Mouse (Mus musculus) mouse embryonic stem cell (cell line): ENCODE results near the gene Acadl.

ENCODE experiments used
- in situ Hi-C, 2 experiments: fragments of 300-500 bp; cut with MboI; formaldehyde crosslinking; loops; 1 replicate in 1 of 2; 3 replicates in 1 of 2; pipeline ENCODE4 v1.14.3; 2019 to 2020; ENCODE audit warnings: low sequenced_read_pairs in 2 of 2, low pct_unique_long_range_greater_than_20kb in 1 of 2, mixed read lengths in 1 of 2; ENCODE audit not compliant: unreplicated experiment in 1 of 2

Gene Acadl

GRCm38 (mm10) chr1:66862712-66863511 lies at the start of gene Acadl:
Gene Acadl, minus strand, starts transcription at chr1:66863277.
- in situ Hi-C loops = no loop called here

DNA sequence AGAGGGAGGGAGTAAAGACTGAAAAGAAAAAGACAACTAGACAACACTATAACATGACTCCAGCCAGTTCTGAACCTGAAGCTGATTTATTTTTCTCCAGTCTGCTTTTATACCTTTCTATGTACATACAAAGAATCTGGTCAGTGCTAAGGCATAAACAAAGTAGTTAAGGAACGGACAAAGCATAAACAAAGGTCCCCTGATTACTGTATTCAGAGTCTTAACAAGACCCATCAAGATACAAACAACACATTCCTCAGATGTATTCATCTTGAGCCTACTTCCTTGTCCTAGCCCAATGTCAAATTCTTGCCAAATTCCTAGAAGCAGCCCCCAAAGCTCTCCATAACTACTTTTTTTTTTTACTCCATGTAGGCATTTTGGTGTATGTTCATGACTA lies 49.2 kb upstream of the Acadl start:
- in situ Hi-C loops = no loop called here

DNA sequence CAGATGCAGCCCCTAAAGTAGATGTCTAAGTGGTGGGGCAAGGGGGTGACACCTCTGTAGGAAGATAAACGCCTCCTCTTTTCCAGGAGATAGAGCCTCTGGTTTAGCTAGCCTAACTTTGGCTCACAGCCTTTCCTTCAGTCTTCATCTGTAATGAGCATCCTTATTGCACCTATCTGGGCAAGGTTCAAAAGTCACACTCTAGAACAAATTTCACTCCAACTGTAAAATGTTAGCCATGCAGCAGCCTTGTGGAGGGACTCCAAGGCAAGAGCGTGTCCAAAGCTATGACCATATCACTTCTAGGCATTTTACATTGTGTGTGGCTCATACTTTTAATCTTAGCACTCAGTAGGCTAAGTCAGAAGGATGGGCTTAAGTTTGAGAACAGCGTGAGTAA lies 39.5 kb upstream of the Acadl start:
- in situ Hi-C loops = no loop called here

GRCm38 (mm10) chr1:66900946-66901345 lies 37.9 kb upstream of the Acadl start:
- in situ Hi-C loops = no loop called here

- in situ Hi-C loops = loop anchor here in 1 of 2 experiments (10.0 kb wide), 1 partner anchor 47 kb away; the partner anchor contains the start of gene Myl1
These were observed 35.2 kb upstream of the Acadl start for GRCm38 (mm10) chr1:66898261-66898660.

DNA sequence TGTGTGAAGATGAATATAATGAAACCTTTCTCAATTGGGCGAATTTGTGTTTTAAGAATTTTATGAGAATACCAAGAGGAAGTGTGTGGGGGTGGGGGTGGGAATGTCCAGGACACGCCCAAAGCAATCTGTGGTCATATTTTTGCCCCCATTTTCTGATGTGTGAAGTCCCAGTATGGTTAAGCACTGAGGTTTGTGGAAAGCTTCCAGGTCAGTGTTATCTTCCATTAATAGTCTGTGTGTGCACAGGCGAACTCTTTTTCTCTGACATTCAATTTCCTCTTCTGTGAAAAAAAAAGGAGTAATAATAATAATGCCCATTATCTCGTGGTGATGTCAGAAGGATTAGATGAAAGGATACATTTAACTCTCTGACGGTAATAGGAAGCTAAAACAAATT lies 33.5 kb upstream of the Acadl start:
- in situ Hi-C loops = loop anchor here in 1 of 2 experiments (10.0 kb wide), 1 partner anchor 48 kb away; the partner anchor contains the start of gene Myl1

- in situ Hi-C loops = loop anchor here in 1 of 2 experiments (10.0 kb wide), 1 partner anchor 49 kb away; the partner anchor contains the start of gene Myl1
These were observed 33.0 kb upstream of the Acadl start for GRCm38 (mm10) chr1:66896125-66896524.

- in situ Hi-C loops = loop anchor here in 1 of 2 experiments (10.0 kb wide), 1 partner anchor 49 kb away; the partner anchor contains the start of gene Myl1
These were observed 32.7 kb upstream of the Acadl start for GRCm38 (mm10) chr1:66895837-66896118.

DNA sequence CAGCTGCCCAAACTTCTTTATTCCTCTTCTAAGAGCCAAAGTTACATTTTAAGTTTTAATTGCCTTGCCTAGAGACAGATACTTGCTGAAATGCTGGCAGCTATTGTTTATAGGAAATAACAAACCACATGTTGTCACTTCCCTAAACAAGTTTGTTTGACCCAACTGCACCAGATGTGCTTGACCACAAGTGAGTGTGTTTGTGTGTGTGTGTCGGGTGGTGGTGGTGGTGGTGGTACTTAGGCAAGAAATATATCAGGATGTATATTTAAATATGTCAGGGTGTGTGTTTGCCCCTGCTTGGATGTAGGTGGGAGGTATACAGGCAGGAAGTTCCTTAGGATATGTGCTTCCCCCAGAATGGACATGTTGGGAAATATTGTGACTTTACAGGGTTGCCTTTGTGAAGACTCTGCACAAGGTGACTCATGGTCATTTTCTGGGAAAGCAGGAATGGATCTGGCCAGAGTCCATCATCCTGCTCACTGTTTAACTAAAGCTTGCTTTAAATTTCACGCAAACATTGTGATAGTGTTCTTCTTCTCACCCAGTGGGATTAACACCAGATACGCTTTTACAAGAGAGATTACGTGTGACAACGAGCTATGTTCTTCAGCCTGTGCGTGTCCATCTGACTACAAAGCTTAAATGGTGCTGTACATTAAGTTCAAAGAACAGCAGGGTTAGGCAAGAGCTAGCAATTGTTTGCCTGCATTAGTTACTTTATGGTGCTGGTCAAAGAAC lies 32.2 kb upstream of the Acadl start:
- in situ Hi-C loops = loop anchor here in 1 of 2 experiments (10.0 kb wide), 1 partner anchor 50 kb away; the partner anchor contains the start of gene Myl1

DNA sequence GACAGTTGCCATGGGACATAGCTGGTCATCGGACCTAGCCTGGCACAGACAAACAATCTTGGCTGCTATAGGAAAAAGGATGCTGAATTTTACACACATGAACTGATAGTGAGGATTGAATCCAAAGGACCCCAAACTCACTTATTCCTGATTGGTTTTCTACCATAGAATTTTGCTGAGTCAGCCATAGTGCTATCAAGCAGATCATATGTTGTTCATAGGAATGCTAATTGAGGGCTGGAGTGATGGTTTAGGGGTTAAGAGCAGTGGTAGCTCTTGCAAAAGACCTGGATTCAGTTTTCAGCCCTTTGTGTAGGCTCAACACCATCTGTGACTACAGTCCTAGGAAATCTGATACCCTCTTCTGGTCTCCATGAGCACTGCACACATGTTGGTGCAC lies 24.1 kb upstream of the Acadl start:
- in situ Hi-C loops = no loop called here

DNA sequence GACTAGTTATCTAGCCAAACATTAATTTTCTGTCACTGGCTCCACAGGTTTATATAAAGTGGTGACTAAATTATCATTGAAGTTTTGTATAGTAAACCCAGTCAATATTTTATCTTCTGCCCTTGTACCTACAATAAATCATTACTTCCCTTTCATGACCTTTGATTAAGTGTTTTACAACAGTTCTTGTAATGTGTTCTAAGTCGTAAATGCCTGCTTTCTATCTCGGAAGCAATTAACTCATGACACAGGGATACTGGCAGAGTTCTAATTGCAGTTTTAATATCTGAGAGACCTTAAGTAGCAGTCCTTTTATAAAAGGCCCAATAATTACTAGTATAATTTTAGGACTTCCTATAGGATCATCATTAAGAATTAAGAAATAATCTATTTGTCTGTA lies 17.1 kb upstream of the Acadl start:
- in situ Hi-C loops = no loop called here

DNA sequence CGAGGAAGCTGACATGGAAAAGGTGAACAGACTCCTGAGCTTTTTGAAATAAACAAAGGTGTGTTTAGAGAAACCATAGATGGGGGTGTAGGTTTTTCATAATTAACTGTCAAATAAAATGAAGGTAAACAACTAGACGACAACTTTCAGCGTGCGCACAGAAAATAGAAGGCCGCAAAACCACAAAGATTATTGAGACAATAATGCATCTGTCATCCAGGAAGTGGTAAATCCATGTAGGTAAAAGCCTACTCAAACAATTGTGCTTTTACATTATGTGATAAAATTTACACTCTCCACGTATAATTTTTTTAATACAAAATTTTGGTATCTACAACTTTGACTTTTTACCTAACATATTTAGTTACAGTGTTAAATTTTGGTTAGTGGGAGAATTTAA lies 11.7 kb upstream of the Acadl start:
- in situ Hi-C loops = no loop called here

DNA sequence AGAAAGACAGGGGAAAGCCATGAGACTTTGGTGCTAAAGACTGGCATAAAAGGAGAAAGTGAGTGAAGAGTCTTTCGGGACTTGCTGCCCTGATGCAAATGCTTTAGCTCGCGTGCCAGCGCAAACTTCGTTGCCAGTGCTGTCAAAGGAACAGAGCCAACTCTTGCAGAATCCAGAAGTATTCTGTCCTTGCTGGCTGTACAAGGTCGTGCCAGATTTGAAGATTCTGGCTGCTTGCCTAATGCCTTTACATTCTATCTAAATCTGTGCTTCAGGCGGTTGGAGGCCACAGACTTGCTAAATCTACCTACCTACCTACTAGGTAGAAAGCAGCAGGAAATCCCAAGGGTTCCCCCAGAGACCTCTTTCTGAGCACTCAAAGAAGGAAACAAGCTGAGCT lies 8.5 kb upstream of the Acadl start:
- in situ Hi-C loops = no loop called here

GRCm38 (mm10) chr1:66865633-66866032 lies 2.6 kb upstream of the Acadl start:
- in situ Hi-C loops = no loop called here

DNA sequence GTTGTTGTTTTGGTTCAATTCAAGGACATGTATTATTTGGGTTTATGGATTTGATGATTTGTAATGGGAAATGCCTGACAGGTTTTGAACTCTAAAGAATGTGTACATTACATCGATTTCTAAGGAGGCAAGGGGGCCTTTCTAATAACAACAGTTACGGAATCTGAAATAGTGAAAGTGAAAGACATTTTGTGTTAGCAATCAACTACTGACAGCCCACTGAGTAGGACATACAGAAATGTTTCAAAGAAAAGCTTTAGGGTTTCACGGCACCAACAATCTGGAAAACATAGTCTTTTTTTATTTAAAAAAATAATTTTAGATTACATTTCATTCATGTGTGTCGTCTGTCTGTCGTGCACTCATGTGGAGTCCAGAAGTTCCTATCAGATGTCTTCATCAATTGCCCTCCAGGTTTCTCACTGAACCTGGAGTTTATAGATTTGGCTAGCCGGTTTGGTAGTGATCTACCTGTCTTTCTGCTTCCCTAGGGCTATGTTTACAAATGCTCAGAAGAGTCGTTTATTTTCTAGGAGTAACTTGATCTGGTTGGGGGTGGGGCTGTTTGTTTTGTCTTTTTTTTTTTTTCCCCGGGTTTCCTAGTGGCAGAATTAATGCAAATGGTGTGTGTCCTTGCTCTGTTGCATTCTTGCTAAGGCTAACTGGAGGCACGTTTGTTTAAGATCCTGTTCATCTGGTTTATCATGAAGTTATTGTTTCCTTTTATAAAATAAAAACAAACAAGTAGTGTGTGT lies 841 bp upstream of the Acadl start:
- in situ Hi-C loops = no loop called here

GRCm38 (mm10) chr1:66861764-66862672 lies 1.1 kb downstream of the Acadl start:
- in situ Hi-C loops = no loop called here

GRCm38 (mm10) chr1:66847506-66847905 lies 15.6 kb downstream of the Acadl start:
- in situ Hi-C loops = loop anchor here in 1 of 2 experiments (25.0 kb wide), 1 partner anchor 735 kb away; no protein-coding TSS in a partner anchor
